Mouse (Mus musculus) testis, adult 2 months (tissue): ENCODE measurements at regions not wholly inside any gene's neighbourhood (a gene's known extent, or its start where the extent isn't known, plus 50 kb on each side); places are given as distances from the start of the nearest gene placed in this dataset.

Experiments used
- H3K27ac ChIP-seq: fragments of 200-500 bp; 2 replicates; pipeline ENCODE4 v1.5.1; 2012; ENCODE audit warnings: low read depth, low read length; ENCODE audit not compliant: control insufficient read depth, insufficient read depth
- H3K27me3 ChIP-seq: fragments of 200-500 bp; 2 replicates; pipeline ENCODE4 v1.6.1; 2012; ENCODE audit warnings: mild to moderate bottlenecking, low read length, moderate library complexity; ENCODE audit not compliant: control insufficient read depth, insufficient read depth
- H3K36me3 ChIP-seq: fragments of 200-500 bp; 2 replicates; pipeline ENCODE4 v1.6.1; 2012; ENCODE audit warnings: mild to moderate bottlenecking, low read length; ENCODE audit not compliant: control insufficient read depth, insufficient read depth
- H3K4me1 ChIP-seq: fragments of 200-500 bp; 2 replicates; pipeline ENCODE4 v1.6.1; 2012; ENCODE audit warnings: low read length; ENCODE audit not compliant: control insufficient read depth, insufficient read depth
- H3K4me3 ChIP-seq: fragments of 200-500 bp; 2 replicates; pipeline ENCODE4 v1.5.1; 2012; ENCODE audit warnings: low read depth, mild to moderate bottlenecking, low read length, moderate library complexity, mixed read lengths; ENCODE audit not compliant: control insufficient read depth
- CTCF ChIP-seq: fragments of 200-500 bp; IDR thresholded peaks from 2 replicates; pipeline ENCODE4 v1.5.1; 2012; ENCODE audit warnings: low read depth, mild to moderate bottlenecking, inconsistent platforms, low read length, moderate library complexity; ENCODE audit not compliant: control insufficient read depth, insufficient read depth, insufficient replicate concordance
- POLR2A ChIP-seq: fragments of 200-500 bp; IDR thresholded peaks from 2 replicates; pipeline ENCODE4 v1.6.1; 2012; ENCODE audit warnings: low read depth, mild to moderate bottlenecking, inconsistent platforms, low read length, moderate library complexity; ENCODE audit not compliant: control insufficient read depth

DNA sequence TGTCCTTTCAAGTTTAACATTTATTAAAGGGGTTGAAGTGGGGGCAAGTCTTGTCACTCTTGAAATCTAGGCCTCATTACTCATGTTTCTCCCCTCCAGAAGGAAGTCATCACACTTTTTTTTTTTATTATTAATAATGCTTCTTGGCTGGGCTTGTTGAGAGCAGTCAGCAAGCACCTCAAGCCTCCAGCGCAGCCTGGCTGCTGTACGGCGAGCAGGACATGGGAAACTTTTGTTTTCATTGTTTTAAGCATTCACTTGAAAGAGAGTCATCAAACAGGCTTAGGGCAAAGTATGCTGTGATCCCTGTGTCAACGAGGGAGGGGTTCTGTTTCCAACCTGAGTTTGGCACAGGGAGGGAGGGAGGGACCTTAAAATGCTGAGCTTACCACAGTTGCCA is 178.7 kb downstream of the Gm12728 start:
- H3K4me3 ChIP-seq = no peak overlapping the region
- no peaks in the 10 kb centered on the region for H3K4me1 ChIP-seq
- no peak overlapping the region for H3K27ac ChIP-seq
- TF ChIP-seq CTCF (no peak), POLR2A (no peak)
- H3K36me3 ChIP-seq = no peaks in the 10 kb centered on the region
- no peaks in the 10 kb centered on the region for H3K27me3 ChIP-seq

DNA sequence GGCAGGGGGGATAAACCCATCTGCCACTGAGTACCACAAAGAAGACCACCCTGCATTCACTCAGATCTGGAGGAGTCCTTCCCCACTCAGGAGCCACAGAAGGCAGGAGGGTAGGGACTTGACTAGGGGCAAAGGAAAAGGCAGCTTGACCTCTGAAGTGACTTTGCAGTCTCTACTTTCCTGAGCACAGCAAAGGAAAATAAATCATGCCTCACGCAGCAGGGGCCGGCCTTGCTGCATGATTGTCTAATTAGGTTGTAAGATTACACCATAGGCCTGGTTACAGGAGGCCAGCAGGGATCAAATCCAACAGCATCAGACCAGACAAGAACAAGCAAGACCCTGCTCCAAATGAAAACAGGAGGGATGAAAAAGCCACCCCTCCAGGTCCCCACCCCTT is 180.0 kb downstream of the Gm12728 start:
- Histone ChIP-seq H3K27me3 (no peaks in the 10 kb centered on the region), H3K36me3 (no peaks in the 10 kb centered on the region), H3K27ac (no peak overlapping the region), H3K4me3 (no peak overlapping the region), H3K4me1 (no peaks in the 10 kb centered on the region)
- TF ChIP-seq POLR2A (no peak), CTCF (no peak)

DNA sequence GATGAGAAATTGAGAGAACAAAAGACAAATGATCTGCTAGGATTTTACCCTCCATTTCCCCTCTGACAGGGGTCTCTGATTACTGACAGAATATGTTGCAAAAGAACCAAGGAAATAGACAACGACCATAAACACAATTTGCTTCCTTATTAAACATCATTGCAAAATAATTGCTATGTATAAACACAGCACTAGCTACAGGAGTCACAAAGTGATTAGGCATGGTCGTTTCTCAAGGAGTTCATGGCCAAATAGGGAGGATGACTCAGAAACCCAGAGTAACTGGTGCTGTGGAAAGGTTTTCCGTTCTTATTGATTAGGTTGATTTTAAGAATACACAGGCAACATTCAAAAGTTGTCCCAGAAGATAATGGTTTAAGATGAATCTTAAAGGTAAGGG is 180.4 kb downstream of the Gm12728 start:
- H3K4me1 ChIP-seq = no peaks in the 10 kb centered on the region
- no peaks in the 10 kb centered on the region for H3K36me3 ChIP-seq
- no peak overlapping the region for H3K4me3 ChIP-seq
- no peak overlapping the region for H3K27ac ChIP-seq
- no peak for TF ChIP-seq CTCF
- no peak for TF ChIP-seq POLR2A
- no peaks in the 10 kb centered on the region for H3K27me3 ChIP-seq

GRCm38 (mm10) chr4:105972736-105973135 is 183.1 kb downstream of the Gm12728 start:
- H3K27me3 ChIP-seq = no peaks in the 10 kb centered on the region
- TF ChIP-seq POLR2A (no peak), CTCF (no peak)
- H3K36me3 ChIP-seq = no peaks in the 10 kb centered on the region
- no peak overlapping the region for H3K4me3 ChIP-seq
- H3K27ac ChIP-seq = no peak overlapping the region
- no peaks in the 10 kb centered on the region for H3K4me1 ChIP-seq

DNA sequence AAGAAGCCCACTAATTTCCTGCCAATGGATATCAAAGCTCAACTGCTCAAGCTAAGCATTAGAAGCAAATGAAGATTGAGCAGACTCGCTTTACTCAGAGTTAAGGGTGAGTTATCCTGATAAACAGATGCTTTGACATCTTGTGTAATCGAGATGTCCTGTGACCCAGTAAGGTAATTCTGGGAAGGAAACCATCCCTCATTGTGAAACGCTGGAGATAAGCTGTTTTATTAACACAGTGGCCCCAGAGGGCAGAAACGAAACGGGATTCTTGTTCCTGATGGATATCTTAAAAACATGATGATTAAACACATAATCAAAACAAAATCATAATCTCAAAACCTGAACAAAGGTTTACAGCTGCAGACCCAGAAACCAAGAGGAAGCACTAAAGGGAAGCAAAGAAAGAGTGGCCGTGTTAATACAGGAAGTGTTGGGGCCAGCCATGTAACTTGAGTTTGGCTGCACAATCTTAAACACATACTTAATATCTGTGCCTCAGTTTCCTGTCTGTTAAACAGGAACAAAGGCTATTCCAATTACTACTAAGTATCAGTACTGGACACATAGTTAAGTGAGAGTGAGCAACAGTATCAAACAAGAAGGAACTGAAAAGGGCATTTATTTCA is 184.2 kb downstream of the Gm12728 start:
- no peaks in the 10 kb centered on the region for H3K4me1 ChIP-seq
- no peak overlapping the region for H3K4me3 ChIP-seq
- TF ChIP-seq CTCF (no peak), POLR2A (no peak)
- no peaks in the 10 kb centered on the region for H3K27me3 ChIP-seq
- H3K27ac ChIP-seq = no peak overlapping the region
- H3K36me3 ChIP-seq = no peaks in the 10 kb centered on the region

DNA sequence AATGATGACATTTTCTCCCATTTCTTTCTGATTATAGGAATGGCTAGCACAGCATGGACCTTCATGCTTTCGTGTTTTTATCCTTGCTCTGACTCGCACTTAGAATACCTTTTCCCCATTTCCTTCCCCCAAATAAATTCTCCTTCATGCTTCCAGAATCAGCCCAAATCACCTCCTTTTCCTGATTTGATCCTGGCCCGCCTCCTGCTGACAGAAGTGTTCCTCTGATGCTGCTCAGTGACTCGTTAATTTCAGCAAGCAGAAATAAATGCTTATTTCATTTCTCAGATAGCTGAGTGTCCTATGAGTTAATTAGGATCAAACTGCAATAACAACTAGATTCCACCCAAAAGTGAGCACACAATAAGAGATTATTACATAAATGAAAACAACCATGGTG is 185.3 kb downstream of the Gm12728 start:
- H3K27ac ChIP-seq = no peak overlapping the region
- TF ChIP-seq POLR2A = no peak
- TF ChIP-seq CTCF = no peak
- H3K4me3 ChIP-seq = no peak overlapping the region
- H3K36me3 ChIP-seq = no peaks in the 10 kb centered on the region
- H3K4me1 ChIP-seq = no peaks in the 10 kb centered on the region
- no peaks in the 10 kb centered on the region for H3K27me3 ChIP-seq

DNA sequence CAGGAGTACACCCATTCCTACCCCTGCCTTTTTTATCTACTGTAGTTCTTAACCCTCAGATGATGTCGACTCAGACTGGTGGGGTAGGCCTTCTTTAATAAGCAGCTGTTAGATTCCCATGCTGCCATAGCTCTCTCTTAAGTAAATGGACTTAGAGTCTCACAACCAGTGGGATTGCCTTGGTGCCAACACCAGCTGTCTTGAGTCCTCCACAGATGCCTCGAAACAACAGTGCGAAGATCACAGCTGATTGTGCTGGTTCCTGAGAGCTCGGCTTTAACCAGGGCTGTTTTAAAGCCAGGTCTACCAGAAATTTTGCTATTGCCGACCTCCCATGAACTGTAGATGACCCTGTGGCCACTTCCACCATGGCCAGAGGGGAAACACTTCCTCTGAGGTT is 189.4 kb downstream of the Gm12728 start:
- Histone ChIP-seq H3K36me3 (no peaks in the 10 kb centered on the region), H3K4me3 (no peak overlapping the region), H3K27ac (no peak overlapping the region), H3K4me1 (peaks cover 3% of the 10 kb centered on the region; the same call in 1 of the 2 replicates), H3K27me3 (no peaks in the 10 kb centered on the region)
- TF ChIP-seq POLR2A (no peak), CTCF (no peak)

GRCm38 (mm10) chr4:105983018-105983417 is 193.3 kb downstream of the Gm12728 start:
- TF ChIP-seq CTCF (no peak), POLR2A (no peak)
- H3K27ac ChIP-seq = no peak overlapping the region
- H3K27me3 ChIP-seq = no peaks in the 10 kb centered on the region
- H3K4me3 ChIP-seq = peak overlapping the region; percentile 50; the same call in 1 of the 2 replicates
- no peaks in the 10 kb centered on the region for H3K36me3 ChIP-seq
- H3K4me1 ChIP-seq = peaks cover 3% of the 10 kb centered on the region; the same call in 1 of the 2 replicates
